Mouse (Mus musculus) megakaryocyte, embryonic 14.5 days (primary cell): ENCODE data around the gene Faap100. TPM values are rescaled to one million over a fixed set of nuclear protein-coding genes. Genes with fewer than 3 reads are reported as not detected.
"Not testable (repeated sequence)": the region's sequence is repeated elsewhere in the genome, so short reads cannot be mapped to it uniquely, and the experiment has no call there.

ENCODE experiments used
- H3K27me3 ChIP-seq: replicated peaks from 2 replicates; pipeline ENCODE3; 2012; ENCODE audit warnings: inconsistent platforms
- H3K36me3 ChIP-seq: replicated peaks from 2 replicates; pipeline ENCODE3; 2012; ENCODE audit warnings: low read length, inconsistent platforms, mixed read lengths
- H3K4me1 ChIP-seq: 2 replicates; pipeline ENCODE4 v1.6.1; 2012; ENCODE audit warnings: inconsistent platforms
- H3K4me3 ChIP-seq: replicated peaks from 2 replicates; pipeline ENCODE3; 2012; ENCODE audit warnings: moderate library complexity, mild to moderate bottlenecking, inconsistent platforms
- H3K9me3 ChIP-seq: 2 replicates; pipeline ENCODE4 v1.6.1; 2012; ENCODE audit warnings: inconsistent platforms
- FLI1 ChIP-seq: IDR thresholded peaks from 2 replicates; pipeline ENCODE4 v1.6.1; 2012; ENCODE audit warnings: low read length, inconsistent platforms, mixed read lengths
- GATA1 ChIP-seq: IDR thresholded peaks from 3 replicates; pipeline ENCODE4 v1.6.1; 2012; ENCODE audit warnings: mixed read lengths, low read length, inconsistent platforms, borderline replicate concordance
- polyA plus RNA-seq: library from polyadenylated mRNA; stranded (reverse); fragments of >175 nt; gene quantifications from 2 replicates; pipeline ENCODE4 v1.2.3, GENCODE M21; 2012; ENCODE audit warnings: low replicate concordance; ENCODE audit not compliant: insufficient read depth

Gene Faap100
- polyA plus RNA-seq, 1 experiment, result 19.3 TPM

DNA sequence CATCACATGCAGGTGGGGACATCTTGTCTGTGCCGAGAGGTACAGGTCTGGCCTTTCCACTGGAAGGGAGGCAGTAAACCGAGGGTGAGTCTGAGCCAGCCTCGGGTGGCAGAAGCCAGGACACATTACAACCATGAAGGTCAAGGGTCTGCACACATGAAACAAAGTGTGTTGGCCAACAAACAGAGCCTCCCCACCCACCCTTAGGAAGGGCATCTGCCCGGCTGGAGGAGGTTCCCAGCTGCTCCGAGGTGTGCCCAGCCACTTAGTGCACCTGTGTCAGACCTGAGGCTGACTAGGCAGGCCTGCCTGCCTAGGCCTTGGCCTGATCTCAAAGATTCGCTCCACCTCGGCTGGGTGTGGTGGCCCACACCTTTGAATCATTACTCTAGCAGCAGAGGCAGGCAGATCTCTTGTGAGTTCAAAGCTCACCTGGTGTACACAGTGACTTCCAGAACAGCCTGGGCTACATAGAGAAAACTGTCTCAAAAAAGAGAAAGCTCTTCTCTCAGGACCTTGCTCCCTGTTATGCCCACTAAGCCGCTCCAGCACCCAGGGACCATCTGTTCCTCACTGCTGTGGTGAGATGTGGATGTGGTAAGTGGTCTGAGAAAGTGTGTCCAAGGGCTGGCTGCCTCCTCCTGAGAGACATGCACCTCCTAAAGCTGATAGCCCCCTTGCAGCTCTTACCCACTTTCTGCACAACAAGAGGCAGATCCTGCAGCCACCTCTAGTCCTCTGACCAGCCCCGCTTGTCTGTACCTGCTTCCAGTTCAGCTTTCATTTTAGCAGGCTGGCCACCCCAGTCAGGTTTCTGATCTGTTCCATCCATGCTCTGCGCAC is 27.1 kb downstream of the Faap100 start:
- Histone ChIP-seq H3K36me3 (peaks cover 28% of the 10 kb centered on the region), H3K9me3 (no peaks in the 10 kb centered on the region), H3K27me3 (no peaks in the 10 kb centered on the region), H3K4me1 (peaks cover 72% of the 10 kb centered on the region), H3K4me3 (peak overlapping the region; percentile 72)
- TF ChIP-seq GATA1 (no peak), FLI1 (no peak)

- no peak for TF ChIP-seq GATA1
- no peaks in the 10 kb centered on the region for H3K9me3 ChIP-seq
- peaks cover 31% of the 10 kb centered on the region for H3K36me3 ChIP-seq
- H3K27me3 ChIP-seq, result no peaks in the 10 kb centered on the region
- peaks cover 67% of the 10 kb centered on the region for H3K4me1 ChIP-seq
- peak overlapping the region; percentile 98 for H3K4me3 ChIP-seq
Observed at GRCm38 (mm10) chr11:120350711-120351110, 27.9 kb downstream of the Faap100 start.

DNA sequence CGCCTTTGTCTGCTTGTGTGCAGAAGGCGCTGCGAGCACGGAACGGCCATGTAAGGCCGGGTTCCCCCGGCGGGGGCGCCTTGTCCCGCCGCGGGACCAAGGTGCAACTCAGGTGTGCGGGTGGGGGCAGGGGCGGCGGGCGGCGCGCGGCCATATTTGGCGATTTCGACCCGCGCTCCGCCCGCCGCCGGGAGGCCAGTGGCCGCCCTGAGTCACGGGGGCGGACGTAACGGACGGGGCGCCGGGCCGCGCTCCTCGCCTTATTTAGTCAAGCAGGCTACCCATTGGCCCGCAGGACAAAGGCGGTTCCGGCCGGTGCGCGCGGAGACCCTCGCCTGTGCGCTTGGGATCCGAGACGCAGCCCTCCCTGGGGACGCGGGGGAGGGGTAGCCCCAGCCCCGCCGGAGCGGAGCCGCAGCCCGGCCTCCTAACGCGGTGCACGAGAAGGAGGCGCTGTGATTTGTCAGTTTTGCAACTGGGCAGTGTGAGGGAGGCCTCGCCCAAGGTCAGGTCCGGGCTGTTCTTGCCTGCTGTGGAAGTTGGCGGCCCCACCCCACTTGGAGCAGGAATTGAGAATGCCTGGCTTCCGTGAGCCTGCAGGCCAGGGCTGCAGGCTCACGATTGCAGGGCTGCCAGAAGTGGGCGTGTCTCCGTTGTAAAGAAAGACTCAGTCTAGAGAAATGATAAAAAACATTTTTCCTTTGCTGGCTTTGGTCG is 28.4 kb downstream of the Faap100 start:
- peaks cover 65% of the 10 kb centered on the region for H3K4me1 ChIP-seq
- H3K36me3 ChIP-seq, result peaks cover 35% of the 10 kb centered on the region
- no peak for TF ChIP-seq GATA1
- TF ChIP-seq FLI1, result no peak
- peak overlapping the region; percentile 98 for H3K4me3 ChIP-seq
- H3K27me3 ChIP-seq, result no peaks in the 10 kb centered on the region
- no peaks in the 10 kb centered on the region for H3K9me3 ChIP-seq

DNA sequence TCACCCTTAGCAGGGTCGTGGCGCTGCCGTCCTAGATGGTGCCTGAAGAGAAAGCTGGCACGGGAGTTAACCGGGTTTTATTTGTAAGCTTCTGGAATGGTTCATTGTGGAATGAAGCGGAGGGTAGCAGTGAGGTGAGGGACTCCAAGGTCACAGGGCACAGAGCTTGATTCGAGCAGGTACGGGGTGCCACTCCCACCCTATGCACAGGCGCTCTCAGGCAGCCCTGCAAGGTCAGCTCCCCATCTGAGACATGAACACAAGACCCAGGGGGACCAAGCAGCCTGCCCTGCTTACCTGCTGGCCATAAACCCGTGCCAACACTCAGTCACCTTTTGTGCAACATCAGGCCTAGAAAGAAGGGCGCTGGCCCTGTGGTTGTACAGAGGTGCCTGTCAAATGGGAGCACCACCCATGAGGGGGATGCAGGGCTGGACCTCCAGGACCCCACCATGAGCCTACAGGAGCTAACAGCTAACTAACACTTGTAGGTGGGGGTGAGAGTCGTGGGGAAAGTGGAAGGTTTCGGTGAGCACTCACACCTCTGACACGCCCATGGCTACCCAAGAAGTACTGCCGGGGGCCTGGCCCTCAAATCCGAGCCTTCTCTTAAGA is 29.1 kb downstream of the Faap100 start:
- Histone ChIP-seq H3K36me3 (peaks cover 41% of the 10 kb centered on the region), H3K4me1 (peaks cover 61% of the 10 kb centered on the region), H3K27me3 (no peaks in the 10 kb centered on the region), H3K4me3 (peak overlapping the region; percentile 98), H3K9me3 (no peaks in the 10 kb centered on the region)
- TF ChIP-seq GATA1 (no peak), FLI1 (no peak)

DNA sequence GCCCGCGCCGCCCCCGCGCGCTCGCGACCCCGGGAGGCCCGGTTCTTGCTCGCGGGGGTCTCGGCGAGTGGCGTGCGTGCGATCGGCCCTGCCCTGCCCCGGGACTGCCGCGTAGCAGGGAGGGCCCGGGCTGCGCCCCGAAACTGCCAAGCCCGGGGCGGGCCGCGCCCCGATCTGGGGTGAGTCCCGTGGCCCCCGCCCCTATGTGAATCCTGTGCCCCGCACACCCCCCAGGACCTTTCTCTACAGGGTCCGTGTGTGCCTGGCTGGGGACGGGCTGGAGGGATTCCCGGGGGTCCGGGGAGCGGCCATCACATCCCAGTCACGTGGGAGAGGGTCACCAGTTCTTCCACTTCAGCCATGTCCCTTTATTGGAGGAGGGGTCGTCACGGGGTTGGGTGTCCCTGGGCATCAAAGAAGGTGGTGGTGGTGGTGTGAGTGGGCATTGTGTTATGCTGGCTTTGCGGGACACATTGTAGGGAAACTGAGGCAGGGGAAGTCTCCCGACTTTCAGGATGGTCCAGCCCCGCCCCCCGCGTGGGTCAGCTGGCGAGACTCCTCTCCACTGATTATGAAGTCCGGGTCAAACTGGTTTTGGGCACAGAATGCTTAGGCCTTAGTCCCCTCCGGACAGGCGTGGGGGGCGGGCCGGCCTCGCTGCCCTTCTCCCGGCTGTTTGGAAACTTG is 29.7 kb downstream of the Faap100 start:
- H3K9me3 ChIP-seq, result no peaks in the 10 kb centered on the region
- H3K4me3 ChIP-seq, result peak overlapping the region; percentile 98
- no peaks in the 10 kb centered on the region for H3K27me3 ChIP-seq
- H3K4me1 ChIP-seq, result peaks cover 56% of the 10 kb centered on the region
- H3K36me3 ChIP-seq, result peaks cover 42% of the 10 kb centered on the region
- TF ChIP-seq GATA1, result no peak

- H3K9me3 ChIP-seq, result no peaks in the 10 kb centered on the region
- no peak for TF ChIP-seq GATA1
- TF ChIP-seq FLI1, result no peak
- H3K27me3 ChIP-seq, result no peaks in the 10 kb centered on the region
- peaks cover 49% of the 10 kb centered on the region for H3K4me1 ChIP-seq
- peak within 1 kb of the TSS; percentile 98 for H3K4me3 ChIP-seq
- H3K36me3 ChIP-seq, result peaks cover 42% of the 10 kb centered on the region
Observed at GRCm38 (mm10) chr11:120347791-120348683, 30.5 kb downstream of the Faap100 start, which contains the start of gene Actg1. TSS of gene Actg1 (minus strand) at chr11:120348542.

- Histone ChIP-seq H3K4me3 (peak overlapping the region; percentile 94), H3K36me3 (peaks cover 42% of the 10 kb centered on the region), H3K4me1 (peaks cover 42% of the 10 kb centered on the region), H3K9me3 (no peaks in the 10 kb centered on the region), H3K27me3 (no peaks in the 10 kb centered on the region)
- TF ChIP-seq FLI1 (no peak), GATA1 (no peak)
Observed at GRCm38 (mm10) chr11:120347301-120347700, 31.3 kb downstream of the Faap100 start.

GRCm38 (mm10) chr11:120346383-120347034 is 32.1 kb downstream of the Faap100 start:
- peaks cover 34% of the 10 kb centered on the region for H3K4me1 ChIP-seq
- H3K27me3 ChIP-seq, H3K9me3 ChIP-seq: not testable (repeated sequence)
- peak overlapping the region; percentile 93 for H3K4me3 ChIP-seq
- H3K36me3 ChIP-seq, result peaks cover 37% of the 10 kb centered on the region
